10 mouse cellular contexts compared by ENCODE assay signal in the genomic region with DNA sequence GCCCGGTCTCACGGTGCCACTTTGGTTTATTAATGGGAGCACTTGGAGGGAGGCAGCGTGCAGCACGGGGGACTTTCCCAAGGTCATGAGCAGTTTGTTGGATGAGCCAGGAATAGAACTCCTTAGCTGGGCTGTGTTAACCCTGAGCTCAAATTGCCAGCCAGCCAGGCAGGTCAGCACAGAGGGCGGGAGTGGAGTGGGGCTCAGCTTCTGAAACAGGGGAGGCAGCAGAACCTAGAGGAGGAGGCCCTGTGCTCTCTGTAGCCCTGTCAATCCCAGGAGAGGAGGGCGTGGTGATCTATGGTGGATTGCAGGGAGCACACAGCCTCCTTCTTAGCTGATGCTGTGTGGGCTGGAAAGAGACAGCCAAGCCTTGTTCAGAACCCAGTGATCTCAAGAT.
A peak's percentile ranks its signal among the peaks of the same experiment; 100 is the strongest.
DNase-seq lines count a peak whose midpoint lies in the region; ATAC-seq and TF ChIP-seq lines count a peak whose summit lies in the region.
"Had no signal": no experiment of that assay in that cellular context is flagged by ENCODE, and none has a peak within 500 bp of the region (broad histone marks: within the 10 kb centered on the region; RNA-seq: fewer than 3 reads in every experiment).

No protein-coding gene starts in this region.

- H3K4me2 ChIP-seq in forebrain, embryonic 13.5 days: no peak overlapping the region
- H3K4me2 ChIP-seq in limb, embryonic 12.5 days: no peak overlapping the region
- H3K4me2 ChIP-seq: lung, embryonic 15.5 days had no signal

- H3K4me1 ChIP-seq in heart, adult 2 months (ENCODE audit: control insufficient read depth, insufficient read depth, low read length): peaks cover 11% of the 10 kb centered on the region
- peaks cover 12 to 50% of the 10 kb centered on the region in 2 experiments for H3K4me1 ChIP-seq in ES-E14 (ENCODE audit: control insufficient read depth in 2 of 2, insufficient read depth in 2 of 2, low read length in 2 of 2, poor library complexity in 1 of 2)
- peaks cover 86% of the 10 kb centered on the region for H3K4me1 ChIP-seq in forebrain, embryonic 13.5 days
- peaks cover 72% of the 10 kb centered on the region for H3K4me1 ChIP-seq in limb, embryonic 12.5 days (replicated peaks)

- intact Hi-C loops in heart, adult 2 months (cut with DNase I): no loop called here
- intact Hi-C loops in heart, postnatal 14 days (cut with DNase I): no loop called here

- H3K79me2 ChIP-seq in heart, adult 2 months (replicated peaks; ENCODE audit: control insufficient read depth, insufficient read depth, low read length): peaks cover 2% of the 10 kb centered on the region; the same call in 1 of the 2 replicates

- no peak overlapping the region for H3K27ac ChIP-seq in heart, adult 2 months
- no peak overlapping the region for H3K27ac ChIP-seq in ES-E14 (ENCODE audit: insufficient read depth, low read depth, low read length, poor library complexity, severe bottlenecking)
- peak overlapping the region; percentile 8 for H3K27ac ChIP-seq in forebrain, embryonic 13.5 days
- H3K27ac ChIP-seq in limb, embryonic 12.5 days: no peak overlapping the region
- H3K27ac ChIP-seq: lung, embryonic 15.5 days had no signal

- no peak for TF ChIP-seq CTCF in heart, adult 2 months (IDR thresholded peaks at IDR 0.05)

- peak overlapping the region; percentile 26 for H3K9ac ChIP-seq in heart, adult 2 months (ENCODE audit: low read depth, low read length)
- 0 out of 2 replicates have a peak overlapping the region, but pooled peaks have one; percentile 7 for H3K9ac ChIP-seq in ES-E14 (ENCODE audit: insufficient read depth, low read depth, low read length, poor library complexity, severe bottlenecking)
- peak overlapping the region; percentile 1; the same call in 1 of the 2 replicates for H3K9ac ChIP-seq in forebrain, embryonic 13.5 days
- 0 out of 2 replicates have a peak overlapping the region, but pooled peaks have one; percentile 18 for H3K9ac ChIP-seq in limb, embryonic 12.5 days (replicated peaks)
- H3K9ac ChIP-seq: lung, embryonic 15.5 days had no signal

- TF ChIP-seq POLR2A in heart, adult 2 months (IDR thresholded peaks at IDR 0.05; ENCODE audit: insufficient read depth, low read depth, low read length): no peak

- H3K27me3 ChIP-seq in heart, adult 2 months (ENCODE audit: control insufficient read depth, insufficient read depth, low read length): no peaks in the 10 kb centered on the region
- H3K27me3 ChIP-seq in forebrain, embryonic 13.5 days: no peaks in the 10 kb centered on the region
- H3K27me3 ChIP-seq in limb, embryonic 12.5 days: peaks cover 27% of the 10 kb centered on the region
- H3K27me3 ChIP-seq: lung, embryonic 15.5 days had no signal

- no peak; the same call in 1 of the 2 replicates for TF ChIP-seq EP300 in heart, adult 2 months (IDR thresholded peaks at IDR 0.05; ENCODE audit: insufficient read depth, low read depth, low read length)

- no peaks in the 10 kb centered on the region for H3K36me3 ChIP-seq in heart, adult 2 months (ENCODE audit: control insufficient read depth, insufficient read depth, low read length)
- no peaks in the 10 kb centered on the region for H3K36me3 ChIP-seq in ES-E14 (ENCODE audit: control insufficient read depth, insufficient read depth, low read length, poor library complexity, severe bottlenecking)
- H3K36me3 ChIP-seq in forebrain, embryonic 13.5 days (ENCODE audit: poor library complexity, severe bottlenecking): no peaks in the 10 kb centered on the region
- no peaks in the 10 kb centered on the region for H3K36me3 ChIP-seq in limb, embryonic 12.5 days
- H3K36me3 ChIP-seq: lung, embryonic 15.5 days had no signal

- H3K4me3 ChIP-seq in heart, adult 2 months: no peak overlapping the region
- no peak overlapping the region for H3K4me3 ChIP-seq in ES-E14 (ENCODE audit: insufficient read depth in 1 of 2, low read depth in 1 of 2, low read length in 2 of 2, poor library complexity in 1 of 2, severe bottlenecking in 1 of 2)
- H3K4me3 ChIP-seq in forebrain, embryonic 13.5 days: no peak overlapping the region
- no peak overlapping the region for H3K4me3 ChIP-seq in limb, embryonic 12.5 days (replicated peaks)
- H3K4me3 ChIP-seq: lung, embryonic 15.5 days had no signal

- H3K9me3 ChIP-seq in ES-E14 (ENCODE audit: control insufficient read depth, insufficient read depth, low read depth, low read length): no peaks in the 10 kb centered on the region
- H3K9me3 ChIP-seq in forebrain, embryonic 13.5 days (replicated peaks): no peaks in the 10 kb centered on the region
- H3K9me3 ChIP-seq in limb, embryonic 12.5 days: no peaks in the 10 kb centered on the region
- H3K9me3 ChIP-seq: lung, embryonic 15.5 days had no signal

- in situ Hi-C loops in ES-E14 (cut with MboI; ENCODE audit: low sequenced_read_pairs in 2 of 2, unreplicated experiment in 2 of 2): loop anchor here in 1 of 2 experiments (10.0 kb wide), 1 partner anchor 121 kb away; no protein-coding TSS in a partner anchor

- 40% methylated on average over 6 of the region's 6 CpGs for WGBS in heart, adult 2 months
- 51% methylated on average over 6 of the region's 6 CpGs for WGBS in forebrain, embryonic 13.5 days
- WGBS in limb, embryonic 12.5 days: 61% methylated on average over 6 of the region's 6 CpGs

- peak in 1 of 2 experiments; percentile 74 for DNase-seq in heart, adult 2 months
- no peak for DNase-seq in heart, postnatal 14 days
- no peak for DNase-seq in ES-E14 (ENCODE audit: low read depth, low spot score)
- DNase-seq in left cerebral cortex, adult 11 months (ENCODE audit: low spot score): no peak
- DNase-seq in layer of hippocampus, adult 9-11 months: no peak
- no peak for DNase-seq in right cerebral cortex, adult 18-20 months
- DNase-seq: cerebellum, postnatal 36 days had no signal

- no peak for ATAC-seq in forebrain, embryonic 13.5 days
- no peak for ATAC-seq in limb, embryonic 12.5 days (ENCODE audit: insufficient number of reproducible peaks, insufficient read depth, low FRiP score, low TSS enrichment, low read depth)

TF ChIP-seq in ES-E14, 5 proteins besides CTCF, POLR2A, EP300 and RAD21:
- no peak for TF ChIP-seq ZNF384 (IDR thresholded peaks at IDR 0.05; ENCODE audit: low read depth, low read length)
- TF ChIP-seq CHD2 (IDR thresholded peaks at IDR 0.05; ENCODE audit: low read depth, low read length): no peak
- no peak for TF ChIP-seq ZC3H11A (IDR thresholded peaks at IDR 0.05; ENCODE audit: borderline replicate concordance, low read depth, low read length)
- TF ChIP-seq HCFC1 (IDR thresholded peaks at IDR 0.05; ENCODE audit: borderline replicate concordance, insufficient read depth, low read length): no peak
- TF ChIP-seq MAFK (IDR thresholded peaks at IDR 0.05; ENCODE audit: insufficient read depth, low read depth, low read length): no peak
